Mouse (Mus musculus) layer of hippocampus, postnatal 10 days (tissue): Measurements from ENCODE around the gene Pth2r. TPM values are rescaled to one million over a fixed set of nuclear protein-coding genes. Genes with fewer than 3 reads are reported as not detected.

Source experiments
- DNase-seq, 2 experiments: peaks; one replicate each; pipeline ENCODE4 v3.0.0; 2021; ENCODE audit warnings: low spot score in 2 of 2
- long read RNA-seq: library from polyadenylated mRNA; stranded (forward); transcript quantifications from one replicate; pipeline ENCODE4 v2.0.0, GENCODE M21; 2023
- total RNA-seq, 2 experiments: library from RNA; stranded (reverse); gene quantifications; 2 replicates each; pipeline ENCODE4 v1.2.3; 2021

Gene Pth2r
- total RNA-seq = 1 to 10 TPM; 1.9 to 2.1 TPM
- long read RNA-seq = 0 reads

GRCm38 (mm10) chr1:65281756-65282155 is at the start of gene Pth2r:
Pth2r (plus strand) TSS chr1:65282056.
- no peak for DNase-seq

DNA sequence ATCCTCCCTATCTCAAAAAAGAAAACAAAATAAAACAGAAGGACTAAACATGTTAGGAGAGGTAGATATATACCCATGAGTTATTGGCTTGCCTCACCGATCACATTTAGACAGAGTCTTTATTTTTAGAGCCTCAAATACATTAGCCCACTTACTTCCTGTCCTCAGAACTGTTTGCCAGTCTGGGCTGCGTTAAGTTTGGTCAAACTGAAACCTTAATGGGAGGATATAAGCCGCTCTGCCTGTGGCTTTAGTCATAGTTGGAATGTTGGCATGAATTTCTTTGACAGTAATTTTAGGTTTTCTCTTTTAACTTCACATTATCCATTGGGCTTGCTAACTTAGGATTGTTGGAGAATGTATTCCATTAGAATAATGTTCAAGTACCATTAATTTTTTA is 44.1 kb upstream of the Pth2r start:
- DNase-seq = no peak

DNA sequence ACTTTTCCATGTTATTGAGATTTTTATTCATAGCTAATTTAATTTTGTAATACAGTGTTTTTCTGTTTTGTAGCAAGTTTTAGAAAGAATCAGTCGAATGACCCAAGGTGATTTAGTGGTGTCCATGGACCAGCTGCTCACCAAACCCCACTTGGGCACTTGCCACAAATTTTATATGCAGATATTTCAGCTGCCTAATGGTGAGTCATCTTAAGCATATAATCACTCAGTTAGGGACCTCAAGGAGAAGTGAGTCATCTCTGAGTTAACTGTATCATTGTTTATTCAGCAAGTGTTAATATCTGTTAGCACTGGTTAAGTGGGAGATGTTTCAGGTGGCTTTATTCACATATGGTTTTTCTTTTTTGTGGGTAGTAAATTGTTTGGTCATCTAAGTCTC is 36.2 kb upstream of the Pth2r start:
- no peak for DNase-seq

GRCm38 (mm10) chr1:65280461-65280860 is 1.4 kb upstream of the Pth2r start:
- no peak for DNase-seq

DNA sequence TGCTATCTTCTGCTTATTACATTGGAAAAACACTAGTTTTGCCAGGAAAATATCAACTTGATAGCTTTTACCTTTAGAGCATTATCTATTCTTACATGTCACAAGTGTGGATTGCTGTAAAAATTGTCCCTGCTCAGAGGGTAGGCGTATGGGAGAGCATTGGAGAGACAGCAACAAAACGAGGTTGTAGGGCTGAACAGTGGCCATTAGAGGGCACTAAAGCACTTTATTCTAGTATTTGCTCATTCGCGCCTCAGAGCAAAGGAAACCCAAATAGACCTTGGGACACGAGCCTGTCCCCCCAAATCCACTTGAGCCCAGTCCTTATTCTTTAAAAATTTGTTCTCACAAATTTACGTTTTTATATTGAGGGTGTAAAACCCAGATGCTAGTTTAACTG is 910 bp downstream of the Pth2r start:
- peak; percentile 56 to 70 for DNase-seq

- no peak for DNase-seq
Measured at GRCm38 (mm10) chr1:65308476-65308875, 26.6 kb downstream of the Pth2r start.

DNA sequence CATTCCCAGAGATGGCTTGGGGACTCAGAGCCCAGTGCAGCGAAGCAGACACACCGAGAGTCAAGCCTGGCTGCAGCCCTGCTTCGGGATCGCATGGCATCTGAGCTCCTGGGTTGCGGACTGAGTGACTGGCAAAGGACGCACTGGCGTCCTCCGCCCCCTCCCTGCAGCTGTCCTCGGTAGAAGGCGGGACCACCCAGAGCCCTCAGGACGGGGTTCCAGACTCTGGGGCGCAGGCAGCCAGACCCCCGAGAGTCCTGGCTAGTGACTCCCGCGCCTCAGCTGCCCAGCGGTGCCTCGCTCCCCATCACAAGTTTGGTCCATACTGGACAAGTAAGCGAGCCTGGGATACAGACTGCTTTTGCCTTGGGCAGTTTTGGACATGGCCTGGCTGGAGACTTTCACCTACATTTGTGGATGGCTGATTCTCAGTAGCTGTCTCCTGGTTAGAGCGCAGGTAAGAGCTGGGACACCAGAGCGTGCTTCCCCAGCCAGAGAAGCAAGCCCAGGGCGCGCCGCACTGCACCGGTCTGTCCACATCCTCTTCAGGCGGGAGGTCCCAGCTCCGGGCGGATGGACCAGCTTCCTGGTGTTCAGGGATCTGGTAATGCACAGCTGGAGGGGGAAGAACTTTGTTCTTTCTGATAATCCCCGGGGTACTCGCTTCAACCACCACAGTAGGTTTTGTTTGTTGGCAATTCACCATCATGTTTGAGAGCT is 29.5 kb downstream of the Pth2r start:
- DNase-seq = peak in 1 of 2 experiments; percentile 25

DNA sequence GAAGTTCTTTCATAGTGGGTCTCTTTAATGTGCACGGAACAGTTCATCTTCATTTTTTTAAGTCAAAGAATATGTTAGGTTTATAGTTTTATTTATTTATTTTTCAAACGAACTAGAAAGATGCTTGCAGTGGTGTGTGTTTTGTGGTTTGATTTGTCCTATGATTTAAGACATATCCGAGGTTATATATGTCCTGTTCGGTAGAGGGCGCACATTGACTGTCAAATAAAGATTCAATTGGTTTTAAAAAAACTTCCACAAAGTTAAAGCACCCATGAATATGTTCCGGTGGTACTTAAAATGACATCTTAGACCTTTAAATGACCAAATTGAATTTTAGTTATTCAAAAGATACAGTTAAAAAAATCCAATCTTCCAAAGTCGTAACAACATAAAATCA is 30.3 kb downstream of the Pth2r start:
- peak; percentile 44 to 58 for DNase-seq

GRCm38 (mm10) chr1:65312896-65313295 is 31.0 kb downstream of the Pth2r start:
- DNase-seq = no peak

DNA sequence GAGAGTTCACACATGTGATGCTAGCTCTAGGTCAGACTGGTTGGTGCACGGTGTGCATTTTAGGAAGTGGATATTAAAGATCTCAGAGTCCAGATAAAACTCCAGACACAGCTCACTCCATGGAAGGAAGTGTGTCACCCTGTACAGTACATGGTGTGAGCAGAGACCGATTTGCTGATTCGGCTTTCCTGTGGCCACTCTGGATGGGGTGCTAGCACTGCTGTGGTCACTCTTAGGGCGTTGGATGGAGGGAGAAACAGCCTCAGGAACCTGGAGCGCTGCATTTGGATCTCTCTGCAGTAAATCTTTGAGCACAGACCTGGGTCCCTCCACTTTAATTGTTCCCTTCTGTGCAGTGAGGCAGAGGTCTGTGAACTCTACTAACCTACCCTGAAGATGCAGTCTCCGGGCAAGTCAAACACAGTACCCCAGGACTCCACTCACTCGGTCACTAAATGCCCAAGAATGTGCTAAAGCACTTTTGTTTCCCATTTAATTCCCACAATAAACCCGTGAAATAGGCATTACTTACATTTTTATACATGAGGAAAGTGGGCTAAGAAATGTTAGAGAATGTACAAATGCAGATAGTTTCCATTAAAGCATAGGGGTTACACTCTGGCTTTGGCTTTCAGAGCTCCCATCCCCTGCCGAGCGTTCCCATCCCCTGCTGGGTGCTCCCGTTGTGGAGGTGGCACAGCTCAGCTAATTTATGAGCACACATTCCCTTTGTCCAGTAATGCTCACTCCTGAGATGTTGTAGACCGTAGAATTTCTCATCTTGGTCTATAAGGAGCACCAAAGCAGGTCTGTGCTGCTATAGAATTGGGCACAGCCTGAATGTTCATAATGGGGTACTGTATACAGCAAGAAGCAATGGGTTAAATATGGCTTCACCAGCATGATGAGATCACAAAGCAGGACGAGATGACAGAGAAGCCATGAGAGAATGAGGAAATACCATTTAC is 32.5 kb downstream of the Pth2r start:
- DNase-seq = no peak

DNA sequence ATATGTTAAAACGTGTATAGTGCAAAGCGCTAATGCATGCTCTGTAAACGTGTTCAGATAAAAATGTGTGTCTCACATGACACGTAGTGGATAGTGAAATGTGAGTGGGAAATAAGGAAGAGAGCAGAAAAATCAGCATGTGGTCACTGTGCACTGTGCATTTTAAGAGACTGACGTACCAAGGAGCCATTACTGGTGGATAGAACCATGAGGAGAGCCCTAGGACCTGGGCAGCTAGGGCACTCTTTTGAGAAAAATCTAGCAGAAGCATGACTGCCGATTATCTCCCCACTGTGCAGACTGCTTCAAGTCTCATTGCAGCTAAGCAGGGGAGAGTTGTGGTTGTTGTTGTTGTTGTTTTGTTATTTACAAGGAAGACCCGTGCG is 33.2 kb downstream of the Pth2r start:
- no peak for DNase-seq

DNA sequence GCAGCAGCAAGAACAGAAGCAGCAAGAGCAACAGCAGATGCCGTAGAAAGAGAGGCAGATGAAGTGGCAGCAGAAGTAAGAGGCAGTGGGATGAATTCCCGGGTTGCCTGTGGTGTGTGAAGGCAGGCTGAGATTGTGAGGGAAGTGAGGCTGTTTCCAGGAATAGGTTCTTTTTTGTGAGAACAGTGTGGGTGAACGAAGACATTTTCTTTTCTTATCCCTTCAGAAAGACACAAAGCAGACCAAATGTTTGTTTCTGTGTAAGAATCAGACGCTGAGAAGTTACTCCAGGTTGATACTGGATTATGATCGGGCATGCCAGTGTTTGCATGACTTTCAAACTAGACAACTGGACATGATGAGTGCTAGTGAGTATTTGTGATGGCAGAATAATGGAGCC is 52.2 kb downstream of the Pth2r start:
- DNase-seq = no peak

- no peak for DNase-seq
Measured at GRCm38 (mm10) chr1:65337768-65338167, 55.9 kb downstream of the Pth2r start.

DNA sequence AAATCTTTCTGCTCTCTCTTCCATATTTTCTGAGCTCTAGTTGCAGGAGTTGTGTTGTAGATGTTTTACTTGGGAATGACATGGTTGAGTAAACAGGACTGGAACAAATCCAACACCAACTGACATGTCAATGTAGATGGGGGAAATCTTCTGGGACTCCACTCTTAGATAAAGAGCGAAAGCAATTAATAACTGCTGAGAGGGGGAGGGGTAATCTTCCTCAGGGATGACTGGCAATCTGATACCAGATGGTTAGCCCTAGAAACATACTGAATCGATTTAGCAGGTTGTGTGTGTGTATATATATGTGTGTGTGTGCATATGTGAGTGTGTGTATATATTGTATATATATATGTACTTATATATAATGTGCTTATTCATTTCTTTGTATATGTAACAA is 58.4 kb downstream of the Pth2r start:
- DNase-seq = no peak

- DNase-seq = no peak
Measured at GRCm38 (mm10) chr1:65352979-65353378, 71.1 kb downstream of the Pth2r start.

DNA sequence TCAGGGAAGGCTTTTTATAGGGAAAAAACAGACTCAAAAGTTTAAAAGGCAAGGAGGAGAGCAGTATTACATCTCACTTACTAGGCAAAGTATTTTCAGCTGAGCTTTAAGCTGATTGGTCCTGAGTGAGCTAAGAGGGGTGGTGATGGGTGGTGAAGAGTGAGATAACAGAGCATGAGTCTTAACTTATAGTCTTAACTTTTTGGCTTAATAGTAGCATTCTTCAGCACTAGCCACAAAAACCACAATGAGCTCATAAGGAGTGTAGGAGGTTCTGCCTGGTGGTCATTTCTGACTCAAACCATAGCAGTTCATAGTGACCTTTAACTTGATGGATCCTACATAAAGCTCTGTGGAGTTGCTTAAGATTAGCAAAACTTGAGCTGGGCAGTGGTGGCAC is 72.3 kb downstream of the Pth2r start:
- DNase-seq = no peak

- DNase-seq = peak; percentile 20 to 30
Measured at GRCm38 (mm10) chr1:65388328-65388727, 106.5 kb downstream of the Pth2r start.

- no peak for DNase-seq
Measured at GRCm38 (mm10) chr1:65389621-65390020, 107.8 kb downstream of the Pth2r start.

- no peak for DNase-seq
Measured at GRCm38 (mm10) chr1:65407441-65407840, 125.6 kb downstream of the Pth2r start.

DNA sequence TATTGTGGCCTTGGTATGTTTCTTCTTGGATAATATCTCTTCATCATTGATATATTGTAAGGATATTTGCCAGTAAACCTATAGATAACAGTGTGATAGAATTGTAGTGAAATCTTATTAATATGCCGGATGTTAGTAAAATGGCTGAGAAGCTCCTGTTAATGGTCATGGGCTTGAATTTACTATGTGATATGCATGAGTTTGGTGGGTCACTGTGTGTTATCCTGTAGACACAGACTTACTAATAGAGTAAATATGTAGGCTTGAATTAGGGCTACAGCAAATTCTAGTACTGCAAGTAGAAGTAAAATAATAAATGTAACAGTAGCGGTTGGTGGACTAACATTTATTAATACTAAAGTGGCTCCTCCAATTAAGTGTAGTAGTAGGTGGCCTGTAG is 139.1 kb downstream of the Pth2r start:
- DNase-seq = no peak

DNA sequence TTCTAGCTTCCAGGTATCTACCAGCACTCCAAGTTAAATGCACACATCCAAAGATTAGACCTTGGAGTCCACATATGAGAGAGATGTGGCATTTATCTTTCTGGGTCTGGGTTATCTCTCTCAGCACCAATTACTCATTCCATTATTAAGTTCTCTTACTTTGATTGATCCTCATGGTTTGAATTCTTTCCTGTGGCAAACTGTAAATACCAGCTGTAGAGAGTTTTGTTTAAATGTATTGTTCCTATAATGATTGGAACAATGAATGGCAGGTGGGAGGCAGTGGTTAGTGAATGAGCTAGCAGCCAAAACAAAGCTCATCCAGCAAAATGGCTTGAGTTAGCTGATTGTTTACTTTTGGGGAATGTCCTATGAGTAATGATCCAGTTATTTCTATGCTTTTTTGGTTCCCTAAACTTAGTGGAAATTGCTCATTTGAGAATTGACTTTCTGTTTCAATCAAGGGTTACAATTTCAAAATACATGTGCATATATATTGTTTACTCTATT is 140.7 kb downstream of the Pth2r start:
- DNase-seq = no peak
